Mouse (Mus musculus) embryonic fibroblast, embryonic 13.5 days (primary cell): ENCODE measurements around the gene Olfr32.
"Not testable (repeated sequence)": the region's sequence is repeated elsewhere in the genome, so short reads cannot be mapped to it uniquely, and the experiment has no call there.

Experiments used
- CTCF ChIP-seq: IDR thresholded peaks from 2 replicates; pipeline ENCODE4 v1.5.1; 2011; ENCODE audit warnings: mild to moderate bottlenecking, control low read depth, low read length, moderate library complexity, borderline replicate concordance; ENCODE audit not compliant: insufficient read depth
- POLR2A ChIP-seq: IDR thresholded peaks from 2 replicates; pipeline ENCODE4 v1.6.1; 2011; ENCODE audit warnings: low read depth, mild to moderate bottlenecking, control low read depth, low read length, moderate library complexity

- TF ChIP-seq CTCF, POLR2A: not testable (repeated sequence)
These were observed 45.0 kb upstream of the Olfr32 start for GRCm38 (mm10) chr2:90187082-90187481.
